Mouse (Mus musculus) right cerebral cortex, postnatal 36 days (tissue): ENCODE results near the gene Arfip1.
A peak's percentile ranks its signal among the peaks of the same experiment; 100 is the strongest.

Source experiments
- DNase-seq, 2 experiments: peaks; one replicate each; pipeline ENCODE4 v3.0.0; 2022; ENCODE audit warnings: low spot score in 2 of 2, mixed read lengths in 1 of 2

The Arfip1 gene

GRCm38 (mm10) chr3:84582023-84582912, at the start of gene Arfip1:
TSS of gene Arfip1 (minus strand) at chr3:84582625.
- peak; percentile 92 for DNase-seq

- DNase-seq: no peak
Observed at GRCm38 (mm10) chr3:84631586-84631985, 49.2 kb upstream of the Arfip1 start.

GRCm38 (mm10) chr3:84622026-84622425, 39.6 kb upstream of the Arfip1 start:
- DNase-seq: no peak

GRCm38 (mm10) chr3:84619725-84620124, 37.3 kb upstream of the Arfip1 start:
- no peak for DNase-seq

GRCm38 (mm10) chr3:84619056-84619455, 36.6 kb upstream of the Arfip1 start:
- no peak for DNase-seq

GRCm38 (mm10) chr3:84618627-84619026, 36.2 kb upstream of the Arfip1 start:
- no peak for DNase-seq

- DNase-seq: no peak
Observed at GRCm38 (mm10) chr3:84615856-84616225, 33.4 kb upstream of the Arfip1 start.

- no peak for DNase-seq
Observed at GRCm38 (mm10) chr3:84615050-84615855, 32.8 kb upstream of the Arfip1 start.

- DNase-seq: no peak
Observed at GRCm38 (mm10) chr3:84610183-84610710, 27.8 kb upstream of the Arfip1 start.

GRCm38 (mm10) chr3:84603212-84603611, 20.8 kb upstream of the Arfip1 start:
- DNase-seq: no peak

GRCm38 (mm10) chr3:84602759-84603158, 20.3 kb upstream of the Arfip1 start:
- no peak for DNase-seq

- no peak for DNase-seq
Observed at GRCm38 (mm10) chr3:84601870-84602495, 19.6 kb upstream of the Arfip1 start.

GRCm38 (mm10) chr3:84598756-84599155, 16.3 kb upstream of the Arfip1 start:
- no peak for DNase-seq

GRCm38 (mm10) chr3:84597996-84598734, 15.7 kb upstream of the Arfip1 start:
- no peak for DNase-seq

- DNase-seq: no peak
Observed at GRCm38 (mm10) chr3:84595677-84596234, 13.3 kb upstream of the Arfip1 start.

- peak; percentile 39 to 57 for DNase-seq
Observed at GRCm38 (mm10) chr3:84594894-84595676, 12.7 kb upstream of the Arfip1 start.

GRCm38 (mm10) chr3:84593274-84593673, 10.8 kb upstream of the Arfip1 start, which contains the start of gene Tigd4:
TSS of gene Tigd4 (plus strand) at chr3:84593574.
- DNase-seq: no peak

GRCm38 (mm10) chr3:84586736-84587135, 4.3 kb upstream of the Arfip1 start:
- no peak for DNase-seq

GRCm38 (mm10) chr3:84582913-84583276, 470 bp upstream of the Arfip1 start:
- DNase-seq: no peak

- no peak for DNase-seq
Observed at GRCm38 (mm10) chr3:84581696-84582022, 766 bp downstream of the Arfip1 start.
